Mouse (Mus musculus) hindlimb bud, embryonic 11.5 days (tissue): Measurements from ENCODE around the gene Catsperd.
A peak's percentile ranks its signal among the peaks of the same experiment; 100 is the strongest.

ENCODE experiments used
- DNase-seq: peaks from one replicate; pipeline ENCODE4 v3.0.0-alpha.2; 2012; ENCODE audit warnings: low read depth, low spot score; ENCODE audit errors: extremely low spot score

Gene Catsperd

GRCm38 (mm10) chr17:56627530-56628277 lies at the start of gene Catsperd:
TSS of gene Catsperd (plus strand) at chr17:56628143.
- no peak for DNase-seq

DNA sequence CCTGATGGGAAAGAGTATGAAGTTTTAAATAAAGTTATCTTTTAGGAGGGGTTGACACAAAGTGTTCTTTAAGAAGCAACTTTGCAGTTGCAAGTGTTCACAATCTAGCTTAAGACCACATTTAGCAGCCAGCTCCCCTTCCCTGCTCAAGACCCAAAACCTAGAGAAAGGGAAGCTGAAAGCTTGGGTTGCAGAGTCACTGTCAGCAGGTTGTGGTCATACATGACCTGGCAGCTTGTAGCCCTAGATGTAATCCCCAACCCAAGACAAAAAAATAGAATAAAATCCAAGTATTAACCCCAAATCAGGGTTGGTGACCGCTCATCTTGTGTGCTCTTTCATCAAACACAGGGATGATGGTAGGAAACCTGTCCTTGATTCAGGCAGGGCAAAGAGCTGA lies 44.9 kb upstream of the Catsperd start:
- DNase-seq = no peak

- no peak for DNase-seq
These were observed 44.2 kb upstream of the Catsperd start for GRCm38 (mm10) chr17:56583611-56584256.

GRCm38 (mm10) chr17:56584257-56585130 lies 43.4 kb upstream of the Catsperd start, which contains the start of the genes Safb2 and Safb:
TSS of gene Safb2 (minus strand) at chr17:56584585.
TSS of gene Safb (plus strand) at chr17:56584825.
- DNase-seq = peak; percentile 97

- DNase-seq = no peak
These were observed 42.6 kb upstream of the Catsperd start for GRCm38 (mm10) chr17:56585171-56585821.

DNA sequence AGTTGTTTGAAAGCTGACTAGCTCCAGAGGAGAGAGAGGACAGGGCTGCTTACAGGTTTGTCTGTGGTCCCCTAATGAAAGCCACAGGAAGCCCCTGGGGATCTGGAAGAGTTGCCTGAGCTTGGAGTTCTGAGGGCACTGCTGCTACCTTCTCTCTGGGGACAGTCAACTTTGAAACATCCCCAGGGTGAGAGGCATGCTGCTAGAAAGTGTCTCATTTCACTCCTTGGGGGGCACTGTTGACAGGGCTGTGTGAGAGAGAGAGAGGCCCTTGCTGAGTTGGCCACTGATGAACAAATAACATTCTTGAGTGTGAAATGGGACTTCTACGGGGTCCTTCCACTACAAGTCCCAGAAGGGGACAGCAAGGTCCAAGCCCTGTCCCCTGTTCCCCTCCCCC lies 40.2 kb upstream of the Catsperd start:
- no peak for DNase-seq

- DNase-seq = no peak
These were observed 39.0 kb upstream of the Catsperd start for GRCm38 (mm10) chr17:56588921-56589320.

- DNase-seq = no peak
These were observed 35.4 kb upstream of the Catsperd start for GRCm38 (mm10) chr17:56592553-56592952.

DNA sequence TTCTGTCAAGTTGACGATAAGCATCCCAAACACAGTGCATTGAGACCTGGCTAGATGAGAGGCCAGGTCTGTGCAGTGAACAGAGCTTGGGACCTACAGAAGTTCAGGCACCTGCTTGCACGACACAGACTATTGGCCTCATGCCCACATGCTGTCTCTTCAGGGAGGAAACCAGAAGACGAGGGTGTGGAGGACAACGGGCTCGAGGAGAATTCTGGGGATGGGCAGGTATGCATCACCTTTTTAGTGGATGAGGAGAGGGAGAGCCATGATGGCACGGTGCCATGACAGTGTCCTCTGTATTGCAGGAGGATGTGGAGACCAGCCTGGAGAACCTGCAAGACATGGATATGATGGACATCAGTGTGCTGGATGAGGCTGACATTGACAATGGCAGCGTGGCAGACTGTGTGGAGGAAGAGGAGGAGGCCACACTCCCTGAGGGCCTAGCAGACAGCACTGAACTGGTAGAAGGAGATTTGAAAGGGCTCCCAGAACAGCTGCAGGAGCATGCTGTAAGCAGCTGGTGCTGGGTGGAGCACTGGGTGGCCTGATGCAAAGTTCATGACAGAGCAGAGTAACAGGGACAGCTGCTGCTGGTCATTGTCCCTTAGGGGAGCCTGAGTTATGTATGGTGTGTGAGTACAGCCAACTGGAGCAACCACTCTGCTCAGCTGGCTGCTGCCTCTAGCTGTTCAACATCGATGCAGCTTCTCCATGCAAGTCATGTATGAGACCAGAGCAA lies 34.2 kb upstream of the Catsperd start:
- no peak for DNase-seq

GRCm38 (mm10) chr17:56603186-56604069 lies 24.5 kb upstream of the Catsperd start:
- no peak for DNase-seq

DNA sequence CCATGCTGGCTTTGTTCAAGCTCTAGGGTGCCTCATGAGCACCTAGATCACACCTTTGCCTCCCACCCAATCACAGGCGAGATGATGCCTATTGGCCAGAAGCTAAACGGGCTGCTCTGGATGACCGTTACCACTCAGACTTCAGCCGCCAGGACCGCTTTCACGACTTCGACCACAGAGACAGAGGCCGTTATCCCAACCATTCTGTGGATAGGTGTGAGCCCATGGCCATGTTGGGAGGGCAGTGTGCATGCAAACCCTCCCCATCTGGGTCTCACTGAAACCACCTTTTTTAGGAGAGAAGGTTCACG lies 23.9 kb upstream of the Catsperd start:
- DNase-seq = no peak

GRCm38 (mm10) chr17:56604422-56604821 lies 23.5 kb upstream of the Catsperd start:
- no peak for DNase-seq

DNA sequence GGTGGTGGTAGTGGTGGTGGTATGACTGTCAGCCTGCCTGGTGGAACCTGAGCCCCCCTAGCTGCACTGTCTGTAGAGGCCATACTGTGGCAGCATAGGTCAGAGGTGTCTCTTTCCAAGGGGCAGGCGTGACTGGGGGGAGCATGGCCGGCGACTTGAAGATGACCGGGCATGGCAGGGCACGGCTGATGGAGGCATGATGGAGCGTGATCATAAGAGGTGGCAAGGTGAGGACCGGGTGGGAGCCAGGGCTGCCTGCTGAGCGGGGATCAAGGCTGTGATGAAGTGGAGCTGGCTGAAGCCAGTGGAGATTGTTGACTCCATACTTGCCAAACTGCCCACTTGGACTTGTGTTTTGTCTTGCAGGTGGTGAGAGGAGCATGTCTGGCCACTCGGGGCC lies 22.5 kb upstream of the Catsperd start:
- no peak for DNase-seq

- no peak for DNase-seq
These were observed 20.4 kb upstream of the Catsperd start for GRCm38 (mm10) chr17:56607521-56608062.

DNA sequence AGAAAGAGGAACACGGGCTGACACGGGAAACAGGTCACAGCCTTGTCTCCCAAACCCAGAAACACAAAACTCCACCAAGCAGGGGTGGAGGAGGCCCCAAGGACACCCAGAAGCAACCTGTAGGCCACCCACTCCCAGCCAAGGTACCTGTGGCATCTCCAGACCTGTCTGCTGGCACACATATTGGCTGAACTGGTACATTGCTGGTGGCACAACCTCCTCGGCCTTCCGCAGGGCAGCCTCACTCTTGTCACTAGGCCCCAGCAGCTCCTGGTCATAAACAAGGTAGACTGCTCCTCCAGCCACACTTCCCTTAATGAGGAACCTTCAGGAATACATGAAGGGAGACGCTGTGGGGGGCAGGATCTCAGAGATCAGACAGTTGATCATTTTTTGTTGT lies 19.2 kb upstream of the Catsperd start:
- no peak for DNase-seq

DNA sequence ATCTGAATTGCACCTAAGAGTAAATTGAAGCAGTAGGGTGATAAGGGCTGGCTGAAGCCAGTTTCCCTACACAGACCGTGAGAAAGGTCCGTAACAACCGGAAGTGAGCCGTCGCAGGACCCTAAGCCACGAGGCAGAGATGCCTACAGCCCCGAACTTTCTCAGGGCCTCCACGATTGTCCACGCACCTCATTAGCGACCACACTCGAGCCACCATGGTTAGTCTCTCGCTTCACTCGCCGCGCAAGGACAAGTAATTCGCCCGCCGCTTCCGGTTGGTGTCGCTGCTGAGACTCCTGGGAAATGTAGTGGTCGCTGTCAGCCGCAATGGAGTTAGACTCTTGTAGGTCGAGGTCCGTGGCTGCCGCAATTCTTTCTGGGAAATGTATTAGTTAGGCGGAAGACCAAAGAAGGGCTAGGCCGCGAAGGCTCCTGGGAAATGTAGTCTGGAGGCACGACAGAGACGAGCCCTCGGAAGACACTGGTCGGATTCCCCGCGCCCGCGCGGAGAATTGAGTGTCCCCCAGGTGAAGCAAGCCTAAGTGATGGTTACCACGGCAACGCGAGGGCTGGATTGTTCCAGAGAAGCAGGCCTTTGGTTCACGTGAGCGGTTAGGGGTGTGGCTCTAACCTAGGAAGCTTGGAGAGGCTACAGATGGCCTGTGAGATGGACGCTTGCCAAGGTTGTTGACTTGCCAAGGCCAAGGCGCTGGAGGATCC lies 18.3 kb upstream of the Catsperd start, which contains the start of gene 2410015M20Rik:
TSS of gene 2410015M20Rik (minus strand) at position 320 of the 720 bp plus-strand sequence.
- DNase-seq = peak; percentile 94

GRCm38 (mm10) chr17:56611323-56611722 lies 16.6 kb upstream of the Catsperd start:
- DNase-seq = no peak

DNA sequence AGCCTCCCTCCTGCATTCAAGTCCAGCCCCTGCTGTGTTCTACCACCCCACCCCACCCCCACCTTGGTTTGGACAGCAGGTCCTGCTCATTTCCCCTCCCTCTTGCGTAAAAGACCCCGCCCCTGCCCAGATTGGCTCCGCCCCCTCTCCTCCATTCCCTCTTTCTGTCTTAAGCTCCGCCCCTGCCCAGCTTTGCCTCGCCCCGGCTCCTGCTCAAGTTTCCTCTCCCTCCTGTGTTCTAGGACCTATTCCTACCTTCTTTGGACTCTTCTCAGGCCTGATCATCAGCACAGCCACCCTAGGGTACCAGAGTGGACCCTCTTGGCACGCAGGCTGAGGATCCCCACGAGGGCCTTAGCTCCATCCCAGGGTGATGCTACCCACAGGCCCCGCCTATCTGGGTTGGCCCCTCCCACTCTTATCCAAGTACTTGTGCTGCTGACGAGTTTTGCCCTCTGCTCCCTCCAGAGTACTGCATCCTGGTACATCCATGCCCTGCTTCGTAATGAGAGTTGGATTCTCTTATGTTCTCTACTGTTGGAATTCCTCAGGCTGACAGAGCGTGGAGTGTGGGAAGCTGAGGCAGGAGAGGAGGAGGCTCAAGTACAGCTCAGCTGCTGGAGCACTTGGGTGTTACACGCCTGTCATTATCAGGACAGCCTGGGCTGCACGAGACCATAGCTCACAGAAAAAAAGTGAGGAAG lies 15.9 kb upstream of the Catsperd start:
- DNase-seq = no peak
